Mouse (Mus musculus): ENCODE measurements around the gene Fez2. TPM values are rescaled to one million over a fixed set of nuclear protein-coding genes. Genes with fewer than 3 reads are reported as not detected.

The Fez2 gene
- polyA plus RNA-seq (2015; fragmentation: Nextera tagmentation; extraction: Ambion mirVana): 46.6 and 48.7 TPM in 2 replicates

- WGBS: 1% methylated on average over 53 of the region's 67 CpGs
Measured at GRCm38 (mm10) chr17:78417381-78418281, at the start of gene Fez2. Gene Fez2, minus strand, starts transcription at chr17:78418152.

GRCm38 (mm10) chr17:78465500-78465899, 47.5 kb upstream of the Fez2 start:
- WGBS: 84% methylated on average over 8 of the region's 8 CpGs
- Histone ChIP-seq H3K27me3 (no peaks in the 10 kb centered on the region), H3K4me1 (replicated peaks) (no peaks in the 10 kb centered on the region), H3K4me2 (no peak overlapping the region), H3K9ac (no peak overlapping the region), H3K27ac (no peak overlapping the region), H3K36me3 (no peaks in the 10 kb centered on the region), H3K9me3 (no peaks in the 10 kb centered on the region), H3K4me3 (no peak overlapping the region)
- ATAC-seq (ENCODE audit: low FRiP score): no peak

More at GRCm38 (mm10) chr17:78417381-78418281, at the start of gene Fez2:
- H3K27me3 ChIP-seq: no peaks in the 10 kb centered on the region
- peak within 1 kb of the TSS; percentile 88 for H3K27ac ChIP-seq
- peak within 1 kb of the TSS; percentile 93 for H3K9ac ChIP-seq
- peak within 1 kb of the TSS; percentile 74 for H3K4me2 ChIP-seq
- H3K4me3 ChIP-seq: peak within 1 kb of the TSS; percentile 92
- peaks cover 23% of the 10 kb centered on the region for H3K4me1 ChIP-seq (replicated peaks)
- H3K9me3 ChIP-seq: no peaks in the 10 kb centered on the region
- H3K36me3 ChIP-seq: no peaks in the 10 kb centered on the region
- peak; percentile 94 for ATAC-seq (ENCODE audit: low FRiP score)

GRCm38 (mm10) chr17:78465071-78465470, 47.1 kb upstream of the Fez2 start:
- no peak overlapping the region for H3K27ac ChIP-seq
- H3K4me1 ChIP-seq (replicated peaks): no peaks in the 10 kb centered on the region
- H3K36me3 ChIP-seq: no peaks in the 10 kb centered on the region
- no peak overlapping the region for H3K9ac ChIP-seq
- no peaks in the 10 kb centered on the region for H3K9me3 ChIP-seq
- WGBS: 90% methylated on average over 3 of the region's 3 CpGs
- H3K27me3 ChIP-seq: no peaks in the 10 kb centered on the region
- no peak for ATAC-seq (ENCODE audit: low FRiP score)
- no peak overlapping the region for H3K4me3 ChIP-seq
- H3K4me2 ChIP-seq: no peak overlapping the region

GRCm38 (mm10) chr17:78460140-78460539, 42.2 kb upstream of the Fez2 start:
- 79% methylated on average over 8 of the region's 8 CpGs for WGBS
- Histone ChIP-seq H3K4me1 (replicated peaks) (no peaks in the 10 kb centered on the region), H3K4me2 (no peak overlapping the region), H3K27me3 (no peaks in the 10 kb centered on the region), H3K36me3 (no peaks in the 10 kb centered on the region), H3K9me3 (no peaks in the 10 kb centered on the region), H3K9ac (no peak overlapping the region), H3K4me3 (no peak overlapping the region), H3K27ac (no peak overlapping the region)
- ATAC-seq (ENCODE audit: low FRiP score): no peak

- 79% methylated on average over 9 of the region's 9 CpGs for WGBS
- Histone ChIP-seq H3K36me3 (no peaks in the 10 kb centered on the region), H3K4me2 (no peak overlapping the region), H3K4me1 (replicated peaks) (no peaks in the 10 kb centered on the region), H3K4me3 (no peak overlapping the region), H3K9me3 (no peaks in the 10 kb centered on the region), H3K9ac (no peak overlapping the region), H3K27me3 (no peaks in the 10 kb centered on the region), H3K27ac (no peak overlapping the region)
- ATAC-seq (ENCODE audit: low FRiP score): no peak
Measured at GRCm38 (mm10) chr17:78455556-78455955, 37.6 kb upstream of the Fez2 start.

- 44% methylated on average over 11 of the region's 11 CpGs for WGBS
- no peaks in the 10 kb centered on the region for H3K9me3 ChIP-seq
- H3K27me3 ChIP-seq: no peaks in the 10 kb centered on the region
- no peak overlapping the region for H3K4me2 ChIP-seq
- H3K4me3 ChIP-seq: no peak overlapping the region
- no peaks in the 10 kb centered on the region for H3K36me3 ChIP-seq
- H3K27ac ChIP-seq: no peak overlapping the region
- H3K9ac ChIP-seq: no peak overlapping the region
- ATAC-seq (ENCODE audit: low FRiP score): no peak
- no peaks in the 10 kb centered on the region for H3K4me1 ChIP-seq (replicated peaks)
Measured at GRCm38 (mm10) chr17:78455114-78455513, 37.2 kb upstream of the Fez2 start.

GRCm38 (mm10) chr17:78454189-78454977, 36.4 kb upstream of the Fez2 start:
- WGBS: 80% methylated on average over 21 of the region's 21 CpGs

GRCm38 (mm10) chr17:78453529-78453928, 35.6 kb upstream of the Fez2 start:
- H3K9me3 ChIP-seq: no peaks in the 10 kb centered on the region
- H3K36me3 ChIP-seq: no peaks in the 10 kb centered on the region
- H3K4me2 ChIP-seq: no peak overlapping the region
- no peak for ATAC-seq (ENCODE audit: low FRiP score)
- H3K9ac ChIP-seq: no peak overlapping the region
- 94% methylated on average over 5 of the region's 5 CpGs for WGBS
- H3K27ac ChIP-seq: no peak overlapping the region
- H3K27me3 ChIP-seq: no peaks in the 10 kb centered on the region
- H3K4me3 ChIP-seq: no peak overlapping the region
- H3K4me1 ChIP-seq (replicated peaks): no peaks in the 10 kb centered on the region

More at GRCm38 (mm10) chr17:78454189-78454977, 36.4 kb upstream of the Fez2 start:
- H3K9me3 ChIP-seq: no peaks in the 10 kb centered on the region
- H3K27ac ChIP-seq: no peak overlapping the region
- no peak for ATAC-seq (ENCODE audit: low FRiP score)
- no peaks in the 10 kb centered on the region for H3K27me3 ChIP-seq
- H3K4me3 ChIP-seq: no peak overlapping the region
- H3K36me3 ChIP-seq: no peaks in the 10 kb centered on the region
- H3K4me2 ChIP-seq: 0 out of 2 replicates have a peak overlapping the region, but pooled peaks have one; percentile 23
- H3K9ac ChIP-seq: no peak overlapping the region
- no peaks in the 10 kb centered on the region for H3K4me1 ChIP-seq (replicated peaks)

- H3K36me3 ChIP-seq: no peaks in the 10 kb centered on the region
- 87% methylated on average over 6 of the region's 6 CpGs for WGBS
- H3K27ac ChIP-seq: no peak overlapping the region
- no peaks in the 10 kb centered on the region for H3K27me3 ChIP-seq
- no peak overlapping the region for H3K4me3 ChIP-seq
- H3K9me3 ChIP-seq: no peaks in the 10 kb centered on the region
- H3K9ac ChIP-seq: no peak overlapping the region
- no peaks in the 10 kb centered on the region for H3K4me1 ChIP-seq (replicated peaks)
- no peak for ATAC-seq (ENCODE audit: low FRiP score)
- no peak overlapping the region for H3K4me2 ChIP-seq
Measured at GRCm38 (mm10) chr17:78451886-78452285, 33.9 kb upstream of the Fez2 start.

- Histone ChIP-seq H3K36me3 (no peaks in the 10 kb centered on the region), H3K4me3 (no peak overlapping the region), H3K27ac (no peak overlapping the region), H3K4me2 (no peak overlapping the region), H3K9ac (no peak overlapping the region), H3K9me3 (no peaks in the 10 kb centered on the region), H3K27me3 (no peaks in the 10 kb centered on the region), H3K4me1 (replicated peaks) (no peaks in the 10 kb centered on the region)
- 83% methylated on average over 7 of the region's 7 CpGs for WGBS
- no peak for ATAC-seq (ENCODE audit: low FRiP score)
Measured at GRCm38 (mm10) chr17:78451332-78451793, 33.4 kb upstream of the Fez2 start.

GRCm38 (mm10) chr17:78449635-78450197, 31.8 kb upstream of the Fez2 start:
- no peaks in the 10 kb centered on the region for H3K9me3 ChIP-seq
- H3K4me2 ChIP-seq: no peak overlapping the region
- H3K27me3 ChIP-seq: no peaks in the 10 kb centered on the region
- H3K4me3 ChIP-seq: no peak overlapping the region
- 76% methylated on average over 13 of the region's 13 CpGs for WGBS
- H3K9ac ChIP-seq: no peak overlapping the region
- no peak overlapping the region for H3K27ac ChIP-seq
- H3K36me3 ChIP-seq: no peaks in the 10 kb centered on the region
- no peaks in the 10 kb centered on the region for H3K4me1 ChIP-seq (replicated peaks)
- ATAC-seq (ENCODE audit: low FRiP score): no peak

GRCm38 (mm10) chr17:78444826-78445225, 26.9 kb upstream of the Fez2 start:
- Histone ChIP-seq H3K4me3 (no peak overlapping the region), H3K9ac (no peak overlapping the region), H3K4me2 (no peak overlapping the region), H3K36me3 (no peaks in the 10 kb centered on the region), H3K9me3 (no peaks in the 10 kb centered on the region), H3K27me3 (no peaks in the 10 kb centered on the region), H3K4me1 (replicated peaks) (no peaks in the 10 kb centered on the region), H3K27ac (no peak overlapping the region)
- 85% methylated on average over 7 of the region's 7 CpGs for WGBS
- no peak for ATAC-seq (ENCODE audit: low FRiP score)
